Mouse (Mus musculus) frontal cortex, postnatal 36 days (tissue): ENCODE measurements around the gene Luc7l2.

ENCODE experiments used
- DNase-seq, 2 experiments: peaks; one replicate each; pipeline ENCODE4 v3.0.0; 2022; ENCODE audit warnings: low spot score in 2 of 2

The Luc7l2 gene

GRCm38 (mm10) chr6:38576096-38576495 is 25.0 kb downstream of the Luc7l2 start:
- no peak for DNase-seq

- peak; percentile 3 to 20 for DNase-seq
Observed at GRCm38 (mm10) chr6:38580112-38580857, 29.2 kb downstream of the Luc7l2 start.

GRCm38 (mm10) chr6:38581711-38582110 is 30.6 kb downstream of the Luc7l2 start:
- DNase-seq = no peak

- DNase-seq = no peak
Observed at GRCm38 (mm10) chr6:38597481-38597880, 46.3 kb downstream of the Luc7l2 start.

GRCm38 (mm10) chr6:38609892-38610291 is 58.8 kb downstream of the Luc7l2 start:
- no peak for DNase-seq

- DNase-seq = peak in 1 of 2 experiments; percentile 32
Observed at GRCm38 (mm10) chr6:38622406-38622805, 71.3 kb downstream of the Luc7l2 start.

- DNase-seq = no peak
Observed at GRCm38 (mm10) chr6:38623457-38623856, 72.3 kb downstream of the Luc7l2 start.

- peak in 1 of 2 experiments; percentile 25 for DNase-seq
Observed at GRCm38 (mm10) chr6:38624439-38624838, 73.3 kb downstream of the Luc7l2 start.

GRCm38 (mm10) chr6:38626086-38626485 is 75.0 kb downstream of the Luc7l2 start:
- DNase-seq = no peak

GRCm38 (mm10) chr6:38627081-38627480 is 75.9 kb downstream of the Luc7l2 start:
- no peak for DNase-seq

GRCm38 (mm10) chr6:38627486-38627885 is 76.4 kb downstream of the Luc7l2 start:
- DNase-seq = no peak

GRCm38 (mm10) chr6:38629556-38629955 is 78.4 kb downstream of the Luc7l2 start:
- DNase-seq = no peak

GRCm38 (mm10) chr6:38632826-38633225 is 81.7 kb downstream of the Luc7l2 start:
- no peak for DNase-seq

GRCm38 (mm10) chr6:38634461-38634860 is 83.3 kb downstream of the Luc7l2 start:
- no peak for DNase-seq

GRCm38 (mm10) chr6:38635941-38636851 is 85.1 kb downstream of the Luc7l2 start:
- peak in 1 of 2 experiments; percentile 19 for DNase-seq

GRCm38 (mm10) chr6:38636852-38637618 is 85.9 kb downstream of the Luc7l2 start, which contains the start of gene Klrg2:
Gene Klrg2, minus strand, starts transcription at chr6:38637242.
- peak in 1 of 2 experiments; percentile 15 for DNase-seq

GRCm38 (mm10) chr6:38640401-38640800 is 89.3 kb downstream of the Luc7l2 start:
- no peak for DNase-seq

- DNase-seq = no peak
Observed at GRCm38 (mm10) chr6:38641228-38641627, 90.1 kb downstream of the Luc7l2 start.

- no peak for DNase-seq
Observed at GRCm38 (mm10) chr6:38641645-38642044, 90.5 kb downstream of the Luc7l2 start.

- no peak for DNase-seq
Observed at GRCm38 (mm10) chr6:38642593-38642992, 91.5 kb downstream of the Luc7l2 start.

GRCm38 (mm10) chr6:38643039-38643438 is 91.9 kb downstream of the Luc7l2 start:
- no peak for DNase-seq

- DNase-seq = no peak
Observed at GRCm38 (mm10) chr6:38649545-38649944, 98.4 kb downstream of the Luc7l2 start.
